Mouse (Mus musculus) right cerebral cortex, postnatal 10 days (tissue): ENCODE data around the gene Plxnb1.
"Not testable (repeated sequence)": the region's sequence is repeated elsewhere in the genome, so short reads cannot be mapped to it uniquely, and the experiment has no call there.

Source experiments
- DNase-seq, 2 experiments: peaks; one replicate each; pipeline ENCODE4 v3.0.0; 2021; ENCODE audit warnings: low spot score in 2 of 2

The Plxnb1 gene

GRCm38 (mm10) chr9:109128211-109128610 is 33.0 kb downstream of the Plxnb1 start:
- peak in 1 of 2 experiments; percentile 24 for DNase-seq

- DNase-seq: no peak
Measured at GRCm38 (mm10) chr9:109130076-109130475, 34.9 kb downstream of the Plxnb1 start.

GRCm38 (mm10) chr9:109140414-109140813 is 45.2 kb downstream of the Plxnb1 start:
- not testable (repeated sequence) for DNase-seq

- no peak for DNase-seq
Measured at GRCm38 (mm10) chr9:109161941-109162340, 66.8 kb downstream of the Plxnb1 start, which contains the start of gene Fbxw21. Gene Fbxw21 (minus strand): TSS chr9:109162041.

DNA sequence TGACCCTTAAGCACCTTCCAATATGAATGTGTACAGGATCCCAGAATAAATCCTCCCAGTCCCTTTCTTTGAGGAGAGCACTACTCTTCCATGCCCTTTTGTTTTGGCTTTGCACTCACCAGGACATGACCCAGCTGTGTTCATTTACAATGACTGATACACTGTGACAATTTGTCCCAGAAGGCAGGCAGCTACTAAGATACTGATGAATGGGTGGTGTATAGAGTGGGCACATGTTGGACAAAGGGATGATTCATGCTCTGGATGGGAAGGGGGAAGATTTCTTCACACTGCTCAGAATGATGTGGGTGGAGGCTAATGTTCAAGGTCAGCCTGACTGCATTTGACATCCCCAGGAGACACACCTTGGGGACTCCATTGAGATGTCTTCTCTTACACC is 72.1 kb downstream of the Plxnb1 start:
- no peak for DNase-seq
